Mouse (Mus musculus): ENCODE data around the gene Clnk.

GRCm38 (mm10) chr5:38684164-38684911 is 192.3 kb downstream of the Clnk start, which contains the start of gene Zfp518b:
- TF ChIP-seq TAL1 (IDR thresholded peaks at IDR 0.05; ENCODE audit: low read length) (no peak), GATA1 (IDR thresholded peaks at IDR 0.05; ENCODE audit: low read length) (no peak)

Measured in erythroblast, embryonic 14.5 days (primary cell).